Mouse (Mus musculus): ENCODE measurements around the gene Aqp11.

Aqp11 gene

DNA sequence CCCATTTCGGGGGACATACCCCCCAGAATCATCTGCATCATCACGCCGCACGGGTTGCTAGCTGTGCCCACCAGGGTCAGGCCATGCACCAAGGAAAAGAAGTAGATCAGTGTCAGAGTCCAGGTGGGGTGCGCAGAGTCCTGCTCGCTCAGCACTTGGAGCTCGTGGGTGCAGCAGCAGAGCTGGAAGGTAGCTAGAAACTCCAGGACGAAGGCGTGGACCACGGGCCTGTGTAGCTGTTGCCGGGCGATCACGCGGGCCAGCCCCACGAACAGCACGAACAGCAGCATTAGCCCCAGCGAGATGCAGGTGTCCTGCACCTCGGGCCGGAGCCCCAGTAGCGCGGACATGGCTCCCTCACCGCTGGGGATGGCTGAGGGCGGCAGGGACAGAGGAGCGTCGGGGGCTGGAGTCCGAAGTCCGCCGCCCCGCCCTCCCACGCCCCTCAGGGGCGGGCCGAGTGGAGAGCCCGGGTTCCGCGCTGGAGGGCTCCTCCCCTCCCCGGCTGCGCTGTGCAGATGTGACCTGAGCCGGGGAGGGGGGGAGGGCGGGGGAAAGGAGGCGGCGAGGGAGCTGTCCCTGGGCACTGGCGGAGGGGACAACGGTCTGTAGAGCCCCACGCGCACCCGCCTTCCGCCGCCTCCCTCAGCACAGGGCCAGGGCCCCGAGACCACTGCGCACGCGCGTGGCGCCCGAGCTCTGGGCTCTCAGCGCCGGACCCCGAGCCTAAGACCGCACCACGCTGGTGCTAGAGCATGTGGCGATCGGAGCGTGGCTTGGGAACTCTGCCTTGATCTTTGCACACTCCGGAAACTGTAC lies at the start of gene Aqp11:
TSS of gene Aqp11 (minus strand) at position 652 of the 819 bp plus-strand sequence.
- DNase-seq, result peak; percentile 95

DNA sequence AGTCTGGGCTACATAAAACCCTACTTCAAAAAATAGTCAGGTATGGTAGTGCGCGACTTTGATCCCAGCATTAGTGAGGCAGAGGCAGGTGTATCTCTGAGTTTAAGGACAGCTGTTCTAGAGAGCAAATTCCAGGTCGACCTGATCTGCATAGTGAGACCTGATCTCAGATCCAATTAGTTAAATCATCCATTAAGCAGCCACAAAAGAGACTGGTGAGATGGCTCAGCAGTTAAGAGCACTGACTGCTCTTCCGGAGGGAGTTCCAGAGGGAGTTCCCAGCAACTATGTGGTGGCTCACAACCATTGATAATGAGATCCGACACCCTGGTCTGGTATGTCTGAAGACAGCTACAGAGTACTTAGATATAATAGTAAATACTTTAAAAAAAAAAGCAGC lies 45.4 kb upstream of the Aqp11 start:
- no peak for DNase-seq

DNA sequence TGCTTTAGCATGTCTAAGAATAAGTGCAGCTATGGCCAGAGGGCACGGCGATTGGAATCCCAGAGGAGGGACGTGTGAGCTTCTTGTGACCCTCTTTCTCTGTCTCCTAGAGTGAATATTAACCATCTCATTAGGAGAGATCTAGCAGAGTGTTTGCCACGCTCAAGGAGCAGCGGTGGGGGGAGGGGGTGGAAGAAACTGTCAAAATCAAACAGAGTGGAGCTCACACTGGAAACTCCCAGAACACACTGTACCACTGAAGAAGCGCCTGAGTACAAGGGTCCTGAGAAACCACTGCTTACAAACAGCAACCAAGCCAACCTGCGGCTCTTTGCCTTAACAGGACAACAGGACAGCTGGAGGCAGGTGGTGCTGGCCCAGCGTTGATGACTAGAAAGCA lies 43.4 kb upstream of the Aqp11 start:
- DNase-seq, result no peak

DNA sequence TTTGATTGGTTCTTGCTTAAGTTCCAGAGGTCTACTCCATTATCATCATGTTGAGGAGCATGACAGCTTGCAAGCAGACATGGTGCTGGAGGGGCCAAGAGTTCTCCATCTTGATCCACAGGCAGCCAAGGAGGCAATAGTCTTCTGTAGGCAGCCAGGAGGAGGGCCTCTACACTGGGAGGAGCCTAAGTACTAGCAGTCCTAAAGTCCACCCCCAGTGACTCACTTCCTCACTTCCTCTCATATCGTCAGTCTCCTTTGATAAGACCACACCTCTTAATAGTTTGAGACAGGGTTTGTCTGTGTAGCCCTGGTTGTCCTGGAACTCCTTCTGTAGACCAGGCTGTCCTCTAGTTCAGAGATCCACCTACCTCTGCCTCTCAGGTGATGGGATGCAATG lies 42.7 kb upstream of the Aqp11 start:
- no peak for DNase-seq

DNA sequence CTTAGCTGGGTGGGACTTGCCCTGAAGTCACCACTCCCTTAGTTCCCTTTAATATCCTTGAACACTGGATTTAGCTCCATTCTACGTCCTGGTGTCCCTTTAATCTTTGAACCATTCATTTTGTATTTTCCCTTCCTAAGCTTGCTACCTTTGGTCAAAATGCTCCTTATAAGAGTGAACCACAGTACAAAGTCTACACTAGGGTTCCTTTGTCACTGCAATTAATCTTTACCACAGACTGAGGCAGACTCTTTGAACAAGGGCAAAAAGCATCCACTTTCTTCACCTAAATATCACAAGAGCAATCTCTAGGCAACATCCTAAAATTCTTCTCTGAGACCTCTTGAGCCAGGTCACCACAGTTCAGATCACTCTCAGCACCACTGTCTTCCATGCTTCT lies 42.1 kb upstream of the Aqp11 start:
- DNase-seq, result no peak

DNA sequence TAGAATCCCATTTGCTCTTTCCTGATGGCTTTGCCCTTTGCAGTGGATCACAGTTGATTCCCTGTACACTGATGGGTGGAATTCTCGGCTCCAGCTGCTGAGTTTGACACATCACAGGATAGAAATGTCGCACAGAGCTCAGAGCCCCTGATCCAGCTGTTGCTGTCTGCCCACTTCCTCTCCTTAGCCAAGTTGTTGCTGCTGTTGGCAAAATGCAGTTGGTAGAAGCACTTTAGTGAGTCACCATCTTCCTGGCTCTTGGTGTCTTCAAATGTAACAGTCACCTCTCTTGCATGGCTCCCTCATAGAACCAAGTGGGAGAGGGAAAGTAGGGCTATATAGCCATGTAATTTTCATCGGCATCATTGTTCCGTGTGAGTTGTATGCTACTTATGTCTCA lies 39.1 kb upstream of the Aqp11 start:
- no peak for DNase-seq

DNA sequence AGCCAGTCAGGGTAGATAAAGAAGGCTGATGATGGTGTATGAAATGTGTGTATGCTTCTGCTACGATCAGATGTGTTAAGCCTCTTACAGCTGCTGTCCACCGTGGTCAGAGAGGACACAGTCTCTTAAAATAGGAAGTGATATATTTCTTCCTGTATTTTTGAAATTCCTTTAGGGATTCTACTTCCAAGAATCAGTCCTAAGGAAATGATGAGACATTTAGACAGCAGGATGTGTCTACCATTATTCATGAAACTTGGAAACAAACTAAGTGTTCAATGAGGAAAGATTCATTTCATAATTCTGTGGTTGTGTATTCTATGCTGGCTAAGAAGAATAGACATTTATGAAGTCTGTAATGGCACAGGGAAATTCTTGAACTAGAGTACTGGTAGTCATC lies 37.8 kb upstream of the Aqp11 start:
- DNase-seq, result no peak

DNA sequence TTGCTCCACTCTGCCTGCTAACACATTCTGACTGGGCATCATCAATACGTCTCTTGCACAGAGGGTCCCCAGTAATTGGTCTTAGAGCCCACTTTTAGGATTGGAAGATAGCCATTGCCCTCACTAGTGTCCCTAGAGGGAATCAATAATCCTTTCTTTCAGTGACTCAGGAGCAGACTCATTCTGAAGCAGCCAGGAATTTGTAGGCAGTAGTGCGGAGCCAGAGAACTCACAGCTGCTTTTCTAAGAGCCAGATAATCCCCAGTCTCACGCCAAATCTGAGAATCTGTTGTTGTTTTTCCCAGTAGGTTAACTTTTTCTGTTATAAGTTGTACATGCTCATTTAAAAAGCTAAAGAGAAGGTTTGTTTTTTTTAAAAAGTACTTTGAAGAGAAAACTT lies 37.3 kb upstream of the Aqp11 start:
- DNase-seq, result no peak

DNA sequence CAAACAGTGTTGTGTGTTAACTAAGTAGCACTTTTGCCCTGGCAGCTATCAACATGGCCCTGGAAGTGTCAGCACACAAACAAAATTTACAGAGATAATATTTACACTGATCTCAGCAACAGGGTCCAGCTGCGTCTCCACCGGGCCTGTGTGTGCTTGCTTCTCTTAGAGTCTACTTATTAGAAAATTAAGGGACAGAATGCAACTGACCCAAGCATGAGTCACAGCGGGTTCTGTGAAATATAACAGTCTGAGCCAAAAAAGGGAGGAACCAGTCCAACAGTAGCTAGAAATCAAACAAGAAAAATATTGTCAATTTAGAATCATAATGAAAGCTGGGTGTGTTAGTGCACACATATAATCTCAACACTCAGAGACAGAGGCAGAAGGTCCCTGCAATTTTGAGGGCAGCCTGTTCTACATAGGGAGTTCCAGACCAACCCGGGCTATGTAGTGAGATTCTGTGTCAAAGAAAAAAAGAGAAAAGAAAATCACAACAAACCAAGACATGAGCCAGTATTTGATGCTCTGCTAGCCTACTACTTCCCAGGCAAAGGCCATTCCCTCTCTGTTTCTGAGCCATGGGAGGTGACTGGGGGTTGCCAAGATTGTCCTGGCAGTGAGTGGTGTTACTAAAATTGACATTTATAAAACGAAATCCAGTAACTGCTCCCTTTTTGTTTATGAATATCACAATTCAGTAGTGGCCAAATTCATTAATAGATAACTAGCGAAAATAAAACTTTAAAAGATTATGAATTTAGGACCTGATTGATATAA lies 32.9 kb upstream of the Aqp11 start:
- DNase-seq, result no peak

DNA sequence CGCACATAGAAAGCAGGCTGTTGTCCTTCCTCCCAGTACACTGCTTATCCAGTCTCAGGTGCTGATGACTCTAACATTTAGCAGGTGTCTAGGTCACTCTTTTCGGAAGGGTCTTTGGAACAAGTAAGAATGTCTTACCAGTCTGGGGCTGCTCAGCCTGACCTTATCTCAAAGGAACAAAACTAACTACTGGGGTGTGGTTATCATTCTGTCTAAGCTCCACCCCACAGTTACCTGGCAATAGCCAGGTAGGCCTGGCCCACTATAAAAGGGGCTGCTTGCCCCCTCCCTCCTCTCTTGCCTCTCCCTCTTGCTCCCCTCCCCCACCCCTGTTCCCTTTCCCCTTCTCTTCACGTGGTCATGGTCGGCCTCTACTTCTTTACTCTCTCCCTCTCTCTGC lies 30.9 kb upstream of the Aqp11 start:
- no peak for DNase-seq

DNA sequence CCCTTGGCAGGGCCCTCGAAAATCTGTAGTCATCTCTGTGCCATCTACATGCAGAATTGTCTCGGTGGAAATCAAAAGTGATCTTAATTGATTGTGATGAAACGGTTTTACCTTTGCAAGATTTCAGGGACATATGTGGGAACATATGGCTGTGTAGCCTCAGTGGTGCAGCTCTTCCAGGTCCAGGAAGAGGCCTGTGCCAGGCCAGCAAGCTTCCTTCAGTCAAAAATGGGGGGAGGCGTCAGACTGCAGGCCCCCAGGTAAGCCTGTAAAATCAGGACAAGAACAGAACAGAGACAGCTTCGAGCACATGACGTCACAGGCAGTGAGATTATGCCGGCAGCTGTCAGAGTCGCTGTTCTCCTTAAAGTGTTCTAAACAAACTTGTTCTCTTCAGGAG lies 29.8 kb upstream of the Aqp11 start:
- DNase-seq, result no peak

DNA sequence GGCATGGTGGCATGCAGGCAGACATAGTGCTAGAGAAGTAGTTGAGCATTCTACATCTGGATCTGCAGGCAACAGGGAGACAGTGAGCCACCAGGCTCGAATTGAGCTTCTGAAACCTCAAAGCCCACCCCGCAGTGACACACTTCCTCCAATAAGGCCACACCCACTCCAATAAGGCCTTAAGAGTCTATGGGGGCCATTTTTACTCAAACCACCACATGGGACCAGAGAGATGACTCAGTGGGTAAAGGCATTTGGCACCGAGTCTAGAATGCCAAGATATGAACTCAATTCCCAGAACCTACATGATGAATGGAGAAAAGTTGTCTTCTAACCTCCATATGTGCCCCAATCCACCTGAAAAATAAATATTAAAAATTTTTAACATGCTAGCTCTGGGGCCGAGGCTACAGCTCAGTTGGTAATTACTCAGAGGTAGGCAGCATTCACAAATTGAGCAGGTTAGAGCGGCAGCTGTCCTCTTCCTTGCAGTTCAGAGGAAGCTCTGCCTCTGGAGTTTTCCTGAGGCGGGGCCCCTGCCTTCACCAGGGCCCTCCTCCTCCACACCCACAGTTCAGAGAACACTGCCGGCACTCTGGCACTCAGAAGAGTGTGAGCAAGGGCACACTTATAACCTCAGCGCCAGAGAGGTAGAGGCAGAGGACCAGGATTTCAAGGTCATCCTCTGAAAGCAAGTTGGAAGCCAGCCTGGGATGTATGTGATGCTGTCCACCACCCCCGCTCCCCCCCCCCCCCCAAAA lies 28.5 kb upstream of the Aqp11 start:
- no peak for DNase-seq

DNA sequence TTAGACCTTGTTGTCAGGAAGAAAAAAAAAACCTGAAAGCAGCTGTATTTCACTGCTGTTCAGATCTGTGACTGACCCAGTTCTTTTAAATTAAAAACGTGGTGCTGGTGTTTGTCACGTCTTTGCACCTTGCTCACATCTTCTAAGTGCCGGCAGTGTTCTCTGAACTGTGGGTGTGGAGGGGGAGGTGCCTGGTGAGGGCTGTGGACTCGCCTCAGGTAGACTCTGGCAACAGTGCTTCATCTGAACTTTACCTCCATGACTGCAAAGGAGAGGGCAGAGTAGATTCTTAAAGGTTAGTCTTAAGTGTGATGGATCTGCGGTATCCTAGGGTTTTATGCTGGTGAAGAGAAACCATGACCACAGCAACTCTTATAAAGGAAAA lies 27.9 kb upstream of the Aqp11 start:
- DNase-seq, result no peak

DNA sequence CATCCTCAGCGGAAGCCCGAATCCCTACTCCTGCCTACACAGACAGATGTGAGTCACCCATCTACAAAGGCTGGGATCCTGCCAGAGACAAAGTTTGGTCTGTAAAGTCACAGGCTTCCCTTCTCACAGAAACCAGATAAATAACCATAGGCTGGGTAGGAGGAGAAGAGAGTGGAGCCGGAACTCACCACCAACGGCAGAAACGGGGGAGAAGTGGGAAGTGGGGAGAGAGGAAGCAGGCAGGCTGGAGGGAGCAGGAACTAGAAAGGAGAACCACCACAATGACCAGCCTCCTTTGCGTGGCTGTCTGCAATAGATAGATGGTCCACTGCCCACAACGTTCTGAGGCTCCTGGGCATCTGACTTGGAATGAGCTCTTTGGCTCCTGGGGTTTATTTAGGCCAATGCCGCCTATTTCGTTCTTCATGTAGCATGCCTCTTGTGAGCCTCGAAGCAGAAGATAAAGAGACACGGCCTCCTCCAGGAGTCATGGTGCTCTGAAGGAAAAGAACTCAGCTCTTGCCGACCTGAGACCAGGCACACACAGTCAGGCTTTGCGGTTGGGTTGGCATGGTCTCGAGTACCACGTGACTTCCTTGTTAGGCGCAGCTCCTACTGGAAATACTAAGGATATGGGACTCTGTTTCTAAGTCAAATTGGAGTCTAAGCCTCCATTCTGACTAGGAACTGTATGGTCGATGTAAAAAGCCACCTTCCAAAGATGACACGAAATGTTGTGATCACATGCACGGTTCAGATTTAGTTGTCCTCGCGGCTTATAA lies 27.3 kb upstream of the Aqp11 start:
- DNase-seq, result peak; percentile 49

DNA sequence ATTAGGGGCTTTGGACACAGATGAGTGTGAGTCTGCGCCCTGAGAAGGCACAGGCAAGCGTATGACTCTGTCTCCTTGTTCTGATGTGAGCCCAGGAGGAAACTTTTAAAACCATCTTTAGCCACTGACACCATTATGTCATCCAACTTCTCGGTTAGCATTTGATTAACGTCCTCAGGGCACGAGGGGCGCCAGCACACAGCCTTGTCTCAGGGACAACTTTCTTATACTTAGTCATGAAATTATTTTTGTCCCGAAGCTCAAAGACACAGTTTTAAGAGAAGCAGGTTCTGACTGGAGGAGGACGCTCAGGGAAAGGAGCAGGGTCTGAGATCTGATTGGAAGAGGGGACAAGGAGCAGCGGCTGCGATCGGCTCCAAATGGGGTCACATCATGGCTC lies 26.5 kb upstream of the Aqp11 start:
- DNase-seq, result no peak

DNA sequence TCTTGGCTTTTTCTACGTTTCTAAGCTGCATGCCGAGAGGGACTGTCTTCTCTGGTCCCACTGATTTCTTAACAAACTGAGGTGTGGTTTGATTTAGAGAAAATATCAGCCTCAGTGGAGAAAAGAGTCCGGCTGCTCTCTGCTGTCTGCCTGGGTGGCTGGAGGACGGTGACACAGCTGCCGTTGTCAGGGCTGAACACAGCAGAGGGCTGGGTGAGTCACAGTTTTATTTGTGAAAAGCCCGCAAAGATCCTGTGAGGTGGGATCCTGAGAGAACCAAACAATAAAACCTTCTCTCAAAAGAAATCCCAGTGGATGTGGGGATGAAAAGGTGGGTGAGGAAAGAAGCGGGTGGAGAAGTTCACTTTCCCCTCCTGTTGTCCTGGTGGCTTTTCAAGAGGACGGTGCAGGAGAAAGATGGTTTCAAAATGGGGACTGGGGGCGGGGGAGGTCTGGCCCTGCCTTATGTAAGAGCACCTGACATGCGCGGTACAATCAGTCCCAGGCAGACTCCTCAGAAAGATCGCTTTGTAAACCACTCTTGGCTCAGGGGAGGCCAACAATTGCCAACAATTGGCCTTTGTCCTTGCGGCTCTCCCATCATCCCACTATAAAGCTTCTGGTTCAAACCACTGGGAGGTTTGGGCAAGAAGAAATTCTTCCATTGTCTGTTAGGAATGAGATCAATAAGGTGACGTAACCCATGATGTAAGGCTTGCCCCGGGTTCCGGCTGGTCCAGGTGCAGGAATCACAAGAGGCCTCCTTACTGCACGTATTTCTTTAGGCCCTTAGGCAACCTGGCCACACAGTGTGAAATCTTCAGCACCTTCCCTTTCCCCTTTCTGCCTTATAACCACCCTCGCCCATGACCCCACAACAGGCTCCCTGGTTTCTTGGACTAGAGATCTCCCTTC lies 19.1 kb upstream of the Aqp11 start:
- DNase-seq, result no peak

DNA sequence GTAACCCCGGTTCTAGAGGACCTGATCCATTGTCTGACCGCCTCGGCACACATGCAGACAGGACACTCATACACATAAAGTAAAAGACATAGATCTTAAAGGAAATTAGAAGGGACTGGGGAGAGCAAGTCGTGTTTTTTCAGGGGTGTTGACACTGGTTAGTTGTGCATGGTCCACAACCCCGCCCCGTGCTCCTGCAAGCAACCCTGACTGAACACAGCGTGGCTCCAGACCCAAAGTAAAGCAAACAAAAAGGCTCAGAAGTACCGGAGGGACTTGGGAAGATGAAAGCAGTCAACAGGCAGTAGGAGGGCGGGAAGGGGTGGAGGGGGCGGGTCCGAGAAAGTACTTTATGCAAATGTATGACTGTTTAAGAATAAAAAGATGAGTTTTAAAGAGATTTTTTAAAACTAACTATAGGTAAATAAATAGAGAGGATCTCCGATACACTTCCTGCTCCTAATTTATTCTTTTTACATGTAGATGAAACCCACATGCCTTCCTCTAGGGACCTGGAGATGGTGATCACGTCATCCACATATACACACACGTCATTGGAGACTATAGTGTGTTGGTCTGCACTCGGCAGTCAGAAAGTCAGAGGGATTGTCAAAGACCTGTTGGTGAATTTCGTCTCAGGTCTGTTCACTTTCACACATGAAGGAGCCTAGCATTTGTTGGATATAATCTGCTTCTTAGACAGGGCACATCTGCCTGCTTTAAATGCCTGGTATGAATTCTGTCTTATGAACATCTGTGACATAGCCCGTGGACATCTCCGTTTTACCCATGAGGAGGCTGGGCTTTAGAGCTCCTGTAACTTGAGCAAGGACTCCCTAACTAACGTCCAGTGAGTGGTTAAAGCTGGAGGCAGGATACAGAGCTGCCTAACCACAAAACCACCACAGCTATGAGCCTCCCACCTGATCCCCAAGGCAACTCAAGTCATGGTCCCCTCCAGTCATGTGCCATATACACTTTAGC lies 11.4 kb upstream of the Aqp11 start:
- peak; percentile 65 for DNase-seq

DNA sequence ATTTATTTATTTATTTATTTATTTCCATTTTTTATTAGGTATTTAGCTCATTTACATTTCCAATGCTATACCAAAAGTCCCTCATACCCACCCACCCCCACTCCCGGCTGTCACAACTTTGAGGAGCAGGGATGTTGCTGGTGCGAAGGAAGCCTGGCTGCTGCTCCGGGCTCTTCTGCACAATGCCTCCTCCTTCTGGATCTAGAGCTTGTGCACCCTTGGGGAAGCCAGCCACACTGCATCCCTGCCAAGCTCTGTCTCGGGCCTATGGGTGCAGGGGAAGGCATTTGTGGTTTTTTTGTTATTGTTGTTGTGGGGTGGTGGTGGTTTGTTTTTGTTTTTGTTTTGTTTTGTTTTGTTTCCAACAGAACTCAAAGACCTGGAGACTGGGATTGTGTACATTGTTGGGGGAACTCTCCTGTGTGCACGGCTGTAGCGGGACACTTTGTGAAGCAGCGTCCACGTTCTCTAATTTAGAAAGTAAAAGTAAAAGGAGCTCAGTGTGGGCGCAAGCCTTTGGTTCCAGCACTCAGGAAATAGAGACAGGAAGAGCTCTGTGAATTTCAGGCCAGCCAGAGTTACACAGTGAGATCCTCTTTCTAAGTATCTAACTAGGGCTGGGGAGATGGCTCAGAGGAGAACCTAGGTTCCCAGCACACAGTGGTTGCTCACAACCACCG lies 10.6 kb upstream of the Aqp11 start:
- DNase-seq, result peak; percentile 75

DNA sequence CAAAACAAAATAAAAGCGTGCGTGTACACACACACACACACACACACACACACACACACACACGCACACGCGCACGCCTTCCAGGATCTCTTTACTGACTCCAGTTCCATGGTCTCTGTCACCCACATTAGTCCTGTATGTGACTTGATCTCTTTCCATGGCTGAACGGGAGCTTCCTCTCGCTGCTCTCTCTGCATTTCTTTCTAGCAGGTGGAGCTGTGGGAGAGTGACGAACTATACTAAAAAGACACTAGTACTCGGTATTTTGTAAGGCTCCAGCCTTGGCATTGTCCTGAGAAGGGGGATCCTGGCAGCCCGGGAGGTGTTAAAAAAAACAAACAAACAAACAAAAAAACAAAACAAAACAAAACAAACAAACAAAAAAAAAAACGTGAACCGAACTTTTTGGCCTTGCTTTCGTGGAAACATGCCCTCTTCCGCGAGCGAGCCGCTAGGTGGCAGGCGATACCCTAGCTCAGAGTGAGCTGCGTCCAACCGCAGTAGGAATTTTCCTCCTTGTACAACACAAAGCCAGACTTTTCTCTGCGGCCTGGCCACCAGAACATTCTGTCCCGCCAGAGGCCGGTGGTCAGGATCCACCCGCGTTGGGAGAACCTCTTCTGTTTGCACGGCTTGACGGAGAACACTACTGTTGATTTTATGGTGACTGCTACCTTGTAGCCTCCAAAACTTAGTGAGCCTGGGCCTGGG lies 9.9 kb upstream of the Aqp11 start:
- DNase-seq, result peak; percentile 92
